Mouse (Mus musculus): ENCODE data around the gene Tmem131l. TPM values are rescaled to one million over a fixed set of nuclear protein-coding genes. Genes with fewer than 3 reads are reported as not detected.
A peak's percentile ranks its signal among the peaks of the same experiment; 100 is the strongest.

Gene Tmem131l
- polyA plus RNA-seq, 1 experiment, result 9.2 TPM

DNA sequence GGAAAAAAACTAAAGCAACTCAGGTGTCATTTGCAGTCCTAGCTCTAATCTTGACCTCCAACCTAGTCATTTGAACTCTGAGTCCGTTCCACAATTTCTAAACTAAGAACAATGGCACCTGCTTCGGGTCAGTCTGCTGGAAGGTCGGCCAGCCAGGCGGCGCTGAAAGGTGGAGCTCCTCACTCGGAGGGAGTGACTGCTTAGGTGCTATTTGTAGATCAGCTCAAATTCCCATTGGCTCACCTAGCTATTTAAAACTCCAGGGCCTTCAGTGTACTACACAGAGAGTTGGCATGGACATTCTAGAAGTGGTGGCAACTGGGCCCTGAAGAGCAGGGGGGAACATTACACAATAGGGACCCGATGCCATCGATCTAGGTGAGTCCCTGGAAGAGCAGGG, 86.1 kb downstream of the Tmem131l start:
- H3K27me3 ChIP-seq (ENCODE audit: control insufficient read depth, insufficient read depth, low read length), result no peaks in the 10 kb centered on the region
- TF ChIP-seq CTCF (IDR thresholded peaks at IDR 0.05; ENCODE audit: borderline replicate concordance, insufficient read depth, low read depth, low read length) (no peak), POLR2A (IDR thresholded peaks at IDR 0.05; ENCODE audit: borderline replicate concordance, insufficient read depth, low read length) (no peak)
- H3K4me3 ChIP-seq (replicated peaks; ENCODE audit: insufficient read depth, low read depth, low read length), result no peak overlapping the region
- H3K27ac ChIP-seq (ENCODE audit: insufficient read depth, low read length), result no peak overlapping the region
- 86% methylated on average over 8 of the region's 8 CpGs for WGBS
- DNase-seq, result no peak
- no peaks in the 10 kb centered on the region for H3K4me1 ChIP-seq (ENCODE audit: control insufficient read depth, insufficient read depth, low read length)

DNA sequence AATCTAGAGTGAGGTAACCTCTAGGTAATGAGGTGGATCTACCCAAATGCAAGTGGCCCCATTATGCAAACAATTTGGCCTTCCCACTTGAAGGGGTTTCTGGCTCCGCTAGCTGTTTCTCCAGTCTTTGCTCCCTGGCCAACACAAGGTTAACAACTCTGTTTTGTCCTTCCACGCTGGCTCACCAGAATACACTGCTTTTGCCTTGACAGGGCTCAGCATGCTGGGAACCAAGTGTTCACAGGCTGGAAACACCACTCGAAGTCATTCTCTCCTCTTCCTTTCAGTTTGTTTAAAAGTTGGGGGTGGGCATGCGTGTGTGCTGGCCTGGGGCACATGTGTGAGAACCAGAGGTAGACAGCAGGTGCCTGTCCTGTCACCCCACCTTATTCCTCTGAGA, 91.2 kb downstream of the Tmem131l start:
- 63% methylated on average over 4 of the region's 4 CpGs for WGBS

DNA sequence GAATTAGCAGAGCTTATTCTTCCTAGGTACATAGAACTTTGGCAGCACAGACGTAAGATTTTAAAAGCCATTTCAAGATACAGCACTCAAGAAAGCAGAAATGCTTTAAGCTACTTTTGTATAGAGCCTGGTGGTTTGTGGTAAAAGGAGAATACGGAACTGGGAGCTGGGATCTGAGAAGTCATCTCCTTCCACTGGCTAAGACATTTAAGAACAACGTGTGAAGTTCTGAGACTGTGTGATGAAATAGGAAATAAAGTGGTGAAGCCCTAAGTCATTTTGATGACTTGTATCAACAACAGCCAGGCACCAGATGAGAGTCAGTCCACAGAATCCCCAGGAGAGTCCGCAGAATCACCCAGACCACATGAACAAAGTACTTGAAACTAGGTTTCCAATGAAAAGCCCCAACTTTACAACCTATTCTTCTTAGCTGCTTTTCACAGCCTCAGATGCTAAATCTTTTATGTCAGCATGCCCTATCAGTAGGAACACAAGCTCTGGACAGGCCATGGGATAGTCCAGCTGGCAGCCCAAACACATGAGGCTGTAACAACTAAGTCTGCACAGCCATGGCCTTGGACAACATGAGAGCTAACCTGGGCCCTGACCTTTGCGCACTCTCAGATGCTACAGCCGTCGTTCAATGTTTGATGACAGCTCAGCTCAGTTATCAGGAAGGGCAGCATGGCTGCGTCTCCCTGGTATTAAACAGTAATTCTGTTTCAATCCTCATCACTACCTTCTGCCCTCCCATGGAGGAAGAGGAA, 92.3 kb downstream of the Tmem131l start:
- no peaks in the 10 kb centered on the region for H3K4me1 ChIP-seq (ENCODE audit: control insufficient read depth, insufficient read depth, low read length)
- no peaks in the 10 kb centered on the region for H3K27me3 ChIP-seq (ENCODE audit: control insufficient read depth, insufficient read depth, low read length)
- no peak overlapping the region for H3K4me3 ChIP-seq (replicated peaks; ENCODE audit: insufficient read depth, low read depth, low read length)
- no peak overlapping the region for H3K27ac ChIP-seq (ENCODE audit: insufficient read depth, low read length)
- TF ChIP-seq POLR2A (IDR thresholded peaks at IDR 0.05; ENCODE audit: borderline replicate concordance, insufficient read depth, low read length), result no peak
- TF ChIP-seq CTCF (IDR thresholded peaks at IDR 0.05; ENCODE audit: borderline replicate concordance, insufficient read depth, low read depth, low read length), result no peak
- DNase-seq, result no peak
- 88% methylated on average over 8 of the region's 8 CpGs for WGBS

More for the DNA sequence above, 91.2 kb downstream of the Tmem131l start:
- no peak for DNase-seq
- TF ChIP-seq CTCF (IDR thresholded peaks at IDR 0.05; ENCODE audit: borderline replicate concordance, insufficient read depth, low read depth, low read length) (no peak), POLR2A (IDR thresholded peaks at IDR 0.05; ENCODE audit: borderline replicate concordance, insufficient read depth, low read length) (no peak)
- H3K27ac ChIP-seq (ENCODE audit: insufficient read depth, low read length), result no peak overlapping the region
- no peaks in the 10 kb centered on the region for H3K27me3 ChIP-seq (ENCODE audit: control insufficient read depth, insufficient read depth, low read length)
- no peak overlapping the region for H3K4me3 ChIP-seq (replicated peaks; ENCODE audit: insufficient read depth, low read depth, low read length)
- H3K4me1 ChIP-seq (ENCODE audit: control insufficient read depth, insufficient read depth, low read length), result no peaks in the 10 kb centered on the region

DNA sequence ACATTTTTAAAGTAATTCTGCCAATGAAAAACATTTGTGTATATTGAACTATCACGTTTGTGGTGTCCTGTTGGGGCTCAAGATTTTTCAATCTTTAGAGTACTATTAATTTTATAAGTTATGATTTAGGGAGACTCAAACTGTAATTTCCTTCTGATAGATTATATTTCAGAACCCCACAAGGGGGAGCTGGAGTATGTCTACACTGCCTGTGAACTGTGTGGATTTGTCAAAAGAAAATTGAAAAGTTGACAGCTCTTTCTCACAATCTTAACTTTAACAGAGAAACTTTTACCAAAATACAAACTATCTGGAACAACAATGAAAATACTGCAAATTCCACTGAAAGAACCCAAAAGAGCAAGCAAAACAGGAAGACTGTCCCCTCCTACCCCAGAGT, 93.1 kb downstream of the Tmem131l start:
- Histone ChIP-seq H3K4me1 (ENCODE audit: control insufficient read depth, insufficient read depth, low read length) (no peaks in the 10 kb centered on the region), H3K27me3 (ENCODE audit: control insufficient read depth, insufficient read depth, low read length) (no peaks in the 10 kb centered on the region), H3K4me3 (replicated peaks; ENCODE audit: insufficient read depth, low read depth, low read length) (no peak overlapping the region), H3K27ac (ENCODE audit: insufficient read depth, low read length) (no peak overlapping the region)
- no peak for DNase-seq
- WGBS, result 68% methylated on average over 1 of the region's 1 CpGs
- peak; percentile 16; the same call in 1 of the 2 replicates for TF ChIP-seq CTCF (IDR thresholded peaks at IDR 0.05; ENCODE audit: borderline replicate concordance, insufficient read depth, low read depth, low read length)
- no peak for TF ChIP-seq POLR2A (IDR thresholded peaks at IDR 0.05; ENCODE audit: borderline replicate concordance, insufficient read depth, low read length)

DNA sequence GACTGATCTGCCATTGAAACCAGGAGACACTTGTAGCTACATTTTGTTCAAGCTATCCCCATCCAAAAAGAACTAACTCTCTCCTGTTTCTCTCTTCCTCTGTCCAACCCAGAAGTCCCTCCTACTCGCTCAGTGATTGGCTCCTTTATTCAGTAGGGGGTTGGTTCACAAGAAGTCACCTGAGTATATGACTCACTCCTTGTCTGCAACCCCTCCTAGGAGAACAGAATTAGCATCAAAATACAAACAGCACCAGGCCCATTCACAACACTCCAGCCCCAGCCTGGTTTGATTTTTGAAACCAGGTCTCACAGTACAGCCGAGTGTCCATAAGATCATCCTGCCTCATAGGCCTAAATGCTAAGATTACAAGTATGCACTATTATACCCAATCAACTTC, 96.3 kb downstream of the Tmem131l start:
- Histone ChIP-seq H3K4me3 (replicated peaks; ENCODE audit: insufficient read depth, low read depth, low read length) (no peak overlapping the region), H3K27me3 (ENCODE audit: control insufficient read depth, insufficient read depth, low read length) (no peaks in the 10 kb centered on the region), H3K27ac (ENCODE audit: insufficient read depth, low read length) (no peak overlapping the region), H3K4me1 (ENCODE audit: control insufficient read depth, insufficient read depth, low read length) (no peaks in the 10 kb centered on the region)
- no peak for DNase-seq
- TF ChIP-seq POLR2A (IDR thresholded peaks at IDR 0.05; ENCODE audit: borderline replicate concordance, insufficient read depth, low read length) (no peak), CTCF (IDR thresholded peaks at IDR 0.05; ENCODE audit: borderline replicate concordance, insufficient read depth, low read depth, low read length) (no peak)
- WGBS, result 95% methylated on average over 2 of the region's 2 CpGs

DNA sequence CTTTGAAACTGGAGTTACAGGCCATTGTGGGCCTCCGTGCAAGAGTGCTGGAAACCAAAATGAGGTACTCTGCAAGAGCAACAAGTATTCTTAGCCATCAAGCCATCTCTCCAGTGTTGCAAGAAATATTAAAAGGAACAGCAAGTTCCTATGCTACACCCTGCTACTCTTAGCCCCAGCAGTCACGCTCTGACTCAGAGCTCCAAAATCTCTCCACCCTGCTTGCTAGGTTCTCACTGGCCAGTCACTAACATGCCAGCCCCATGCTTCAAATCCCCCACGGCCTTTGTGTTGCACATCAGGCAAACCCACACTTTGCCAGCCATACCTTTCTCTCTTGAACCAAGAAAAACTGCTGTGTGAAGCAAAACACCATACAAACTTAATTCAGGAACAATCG, 96.8 kb downstream of the Tmem131l start:
- TF ChIP-seq CTCF (IDR thresholded peaks at IDR 0.05; ENCODE audit: borderline replicate concordance, insufficient read depth, low read depth, low read length), result no peak
- TF ChIP-seq POLR2A (IDR thresholded peaks at IDR 0.05; ENCODE audit: borderline replicate concordance, insufficient read depth, low read length), result no peak
- WGBS, result 91% methylated on average over 4 of the region's 4 CpGs
- H3K4me3 ChIP-seq (replicated peaks; ENCODE audit: insufficient read depth, low read depth, low read length), result no peak overlapping the region

DNA sequence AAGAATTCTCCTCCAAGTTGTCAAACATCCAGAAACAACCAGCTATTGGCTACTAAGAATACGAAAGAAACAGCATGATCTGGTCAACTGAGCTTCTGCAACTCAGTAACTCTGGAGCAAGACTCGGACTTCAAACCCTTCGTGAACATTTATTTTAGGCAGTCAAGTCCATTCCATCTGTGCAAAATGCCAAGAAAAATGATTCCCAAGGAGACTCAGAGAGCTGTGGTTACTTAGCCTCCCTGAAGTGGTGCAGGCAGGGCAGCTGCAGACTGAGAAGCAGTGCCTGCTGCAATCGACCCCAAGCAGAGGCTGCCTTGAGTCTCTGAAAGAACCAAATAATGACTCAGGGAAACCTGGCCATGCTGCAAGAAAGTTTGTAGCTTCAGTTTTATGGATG, 98.1 kb downstream of the Tmem131l start:
- Histone ChIP-seq H3K27ac (ENCODE audit: insufficient read depth, low read length) (no peak overlapping the region), H3K27me3 (ENCODE audit: control insufficient read depth, insufficient read depth, low read length) (no peaks in the 10 kb centered on the region), H3K4me3 (replicated peaks; ENCODE audit: insufficient read depth, low read depth, low read length) (no peak overlapping the region), H3K4me1 (ENCODE audit: control insufficient read depth, insufficient read depth, low read length) (no peaks in the 10 kb centered on the region)
- TF ChIP-seq POLR2A (IDR thresholded peaks at IDR 0.05; ENCODE audit: borderline replicate concordance, insufficient read depth, low read length), result no peak
- no peak for TF ChIP-seq CTCF (IDR thresholded peaks at IDR 0.05; ENCODE audit: borderline replicate concordance, insufficient read depth, low read depth, low read length)
- DNase-seq, result no peak
- WGBS, result 75% methylated on average over 4 of the region's 4 CpGs

More for the DNA sequence above, 96.8 kb downstream of the Tmem131l start:
- Histone ChIP-seq H3K4me1 (ENCODE audit: control insufficient read depth, insufficient read depth, low read length) (no peaks in the 10 kb centered on the region), H3K27ac (ENCODE audit: insufficient read depth, low read length) (no peak overlapping the region), H3K27me3 (ENCODE audit: control insufficient read depth, insufficient read depth, low read length) (no peaks in the 10 kb centered on the region)
- no peak for DNase-seq

DNA sequence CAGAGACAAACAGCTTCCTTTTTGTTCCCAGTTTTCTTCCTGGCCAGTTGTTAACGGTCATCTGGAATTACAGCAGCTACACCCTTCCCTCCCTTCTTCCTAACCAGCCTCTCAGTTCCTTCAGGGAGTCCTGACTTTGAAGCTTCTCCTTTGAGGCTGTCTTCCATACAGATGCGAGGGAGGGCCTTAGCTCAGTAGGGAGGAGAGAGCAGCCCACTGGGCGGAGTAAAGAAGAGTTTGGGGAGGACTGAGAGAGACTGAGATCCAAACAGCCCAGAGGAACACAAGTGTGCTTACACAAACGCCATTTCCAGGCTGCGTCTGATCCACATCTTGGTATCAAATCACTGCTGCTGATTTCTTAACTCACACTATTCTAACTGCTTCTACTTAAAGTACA, 101.1 kb downstream of the Tmem131l start:
- DNase-seq, result no peak
- TF ChIP-seq POLR2A (IDR thresholded peaks at IDR 0.05; ENCODE audit: borderline replicate concordance, insufficient read depth, low read length) (no peak), CTCF (IDR thresholded peaks at IDR 0.05; ENCODE audit: borderline replicate concordance, insufficient read depth, low read depth, low read length) (no peak)
- Histone ChIP-seq H3K4me1 (ENCODE audit: control insufficient read depth, insufficient read depth, low read length) (no peaks in the 10 kb centered on the region), H3K27ac (ENCODE audit: insufficient read depth, low read length) (no peak overlapping the region), H3K4me3 (replicated peaks; ENCODE audit: insufficient read depth, low read depth, low read length) (no peak overlapping the region), H3K27me3 (ENCODE audit: control insufficient read depth, insufficient read depth, low read length) (no peaks in the 10 kb centered on the region)
- WGBS, result 64% methylated on average over 5 of the region's 5 CpGs

Measured in cerebellum, adult 2 months (tissue).